Mouse (Mus musculus): ENCODE results near the gene Ctsq.
A peak's percentile ranks its signal among the peaks of the same experiment; 100 is the strongest.
"Not testable (repeated sequence)": the region's sequence is repeated elsewhere in the genome, so short reads cannot be mapped to it uniquely, and the experiment has no call there.

Gene Ctsq

GRCm38 (mm10) chr13:61040531-61040930 is at the start of gene Ctsq:
Gene Ctsq (minus strand): TSS chr13:61040631.
- DNase-seq = no peak

GRCm38 (mm10) chr13:61022785-61023184 is 17.6 kb downstream of the Ctsq start:
- no peak for DNase-seq

GRCm38 (mm10) chr13:61021844-61022243 is 18.6 kb downstream of the Ctsq start:
- no peak for DNase-seq

GRCm38 (mm10) chr13:61010171-61010570 is 30.3 kb downstream of the Ctsq start:
- no peak for DNase-seq

GRCm38 (mm10) chr13:61005859-61006258 is 34.6 kb downstream of the Ctsq start, which contains the start of gene Ctsj:
Gene Ctsj (minus strand): TSS chr13:61005959.
- DNase-seq = no peak

- peak in 1 of 2 experiments; percentile 8 for DNase-seq
Observed at GRCm38 (mm10) chr13:60997600-60997999, 42.8 kb downstream of the Ctsq start.

GRCm38 (mm10) chr13:60986915-60987314 is 53.5 kb downstream of the Ctsq start:
- not testable (repeated sequence) for DNase-seq
